Mouse (Mus musculus): ENCODE measurements around the gene Tmem160. TPM values are rescaled to one million over a fixed set of nuclear protein-coding genes. Genes with fewer than 3 reads are reported as not detected.

Gene Tmem160
- total RNA-seq, 2 experiments from 2014 or later: 43.9 to 46.8 TPM

- no peak for DNase-seq
These were observed 17.5 kb upstream of the Tmem160 start for GRCm38 (mm10) chr7:16435088-16435487.

GRCm38 (mm10) chr7:16441241-16441640 is 11.3 kb upstream of the Tmem160 start:
- DNase-seq: no peak

GRCm38 (mm10) chr7:16451656-16452055 is 923 bp upstream of the Tmem160 start:
- peak; percentile 44 for DNase-seq

- DNase-seq: peak; percentile 61
These were observed 636 bp downstream of the Tmem160 start for GRCm38 (mm10) chr7:16453118-16453711.

GRCm38 (mm10) chr7:16455016-16455415 is 2.4 kb downstream of the Tmem160 start:
- DNase-seq: no peak

GRCm38 (mm10) chr7:16456289-16456688 is 3.7 kb downstream of the Tmem160 start:
- DNase-seq: no peak

GRCm38 (mm10) chr7:16460566-16460965 is 8.0 kb downstream of the Tmem160 start:
- no peak for DNase-seq

- DNase-seq: no peak
These were observed 8.6 kb downstream of the Tmem160 start for GRCm38 (mm10) chr7:16461151-16461550.

GRCm38 (mm10) chr7:16461705-16462104 is 9.1 kb downstream of the Tmem160 start:
- no peak for DNase-seq

- peak; percentile 90 for DNase-seq
These were observed 10.6 kb downstream of the Tmem160 start for GRCm38 (mm10) chr7:16463214-16463613.

- peak; percentile 85 for DNase-seq
These were observed 12.6 kb downstream of the Tmem160 start for GRCm38 (mm10) chr7:16465160-16465559.

GRCm38 (mm10) chr7:16465568-16465967 is 13.0 kb downstream of the Tmem160 start:
- no peak for DNase-seq

- DNase-seq: no peak
These were observed 14.0 kb downstream of the Tmem160 start for GRCm38 (mm10) chr7:16466565-16466964.

- DNase-seq: no peak
These were observed 15.5 kb downstream of the Tmem160 start for GRCm38 (mm10) chr7:16468115-16468514.

- DNase-seq: peak; percentile 30
These were observed 19.0 kb downstream of the Tmem160 start for GRCm38 (mm10) chr7:16471549-16471948.

GRCm38 (mm10) chr7:16472116-16472709 is 19.6 kb downstream of the Tmem160 start:
- DNase-seq: no peak

- no peak for DNase-seq
These were observed 21.3 kb downstream of the Tmem160 start for GRCm38 (mm10) chr7:16473847-16474246.

GRCm38 (mm10) chr7:16474445-16474844 is 21.9 kb downstream of the Tmem160 start:
- peak; percentile 72 for DNase-seq

GRCm38 (mm10) chr7:16475321-16475720 is 22.7 kb downstream of the Tmem160 start:
- no peak for DNase-seq

- no peak for DNase-seq
These were observed 23.4 kb downstream of the Tmem160 start for GRCm38 (mm10) chr7:16475764-16476599.

GRCm38 (mm10) chr7:16476600-16476989 is 24.0 kb downstream of the Tmem160 start:
- peak; percentile 40 for DNase-seq

- DNase-seq: no peak
These were observed 25.0 kb downstream of the Tmem160 start, which contains the start of gene Npas1 for GRCm38 (mm10) chr7:16477628-16478027. Npas1 (minus strand) TSS chr7:16477728.

- no peak for DNase-seq
These were observed 36.2 kb downstream of the Tmem160 start for GRCm38 (mm10) chr7:16488816-16489215.
